ENCODE assay signal across 1 mouse cellular context in genomic region chr7:29128725-29129124, GRCm38 (mm10).
TF ChIP-seq lines count a peak whose summit lies in the region.

No protein-coding gene starts in this region.

TF ChIP-seq in CH12.LX, 34 proteins besides CTCF, POLR2A, EP300 and RAD21 (continued from another document):
- TF ChIP-seq MXI1 (IDR thresholded peaks at IDR 0.05; ENCODE audit: low read depth, low read length) (no peak), MEF2A (IDR thresholded peaks at IDR 0.05; ENCODE audit: borderline replicate concordance, low read depth, low read length) (peak; percentile 41; the same call in 1 of the 2 replicates)
